Mouse (Mus musculus) macrophage (primary cell): ENCODE data around the gene Il12b. TPM values are rescaled to one million over a fixed set of nuclear protein-coding genes. Genes with fewer than 3 reads are reported as not detected.
A peak's percentile ranks its signal among the peaks of the same experiment; 100 is the strongest.
"Not testable (repeated sequence)": the region's sequence is repeated elsewhere in the genome, so short reads cannot be mapped to it uniquely, and the experiment has no call there.

Source experiments
- H3K27ac ChIP-seq: fragments of 350-480 bp; formaldehyde crosslinking; 2 replicates; pipeline ENCODE4 v1.9.0; 2021
- H3K36me3 ChIP-seq: fragments of 350-480 bp; formaldehyde crosslinking; 2 replicates; pipeline ENCODE4 v1.9.0; 2021; ENCODE audit errors: inconsistent target
- H3K4me3 ChIP-seq: fragments of 350-480 bp; formaldehyde crosslinking; 2 replicates; pipeline ENCODE4 v1.9.0; 2021; ENCODE audit errors: inconsistent target
- H3K79me2 ChIP-seq: fragments of 350-480 bp; formaldehyde crosslinking; 2 replicates; pipeline ENCODE4 v1.9.0; 2021; ENCODE audit errors: inconsistent target
- WGBS: methylation state at CpG from one replicate; pipeline ENCODE4 v1.1.7; 2026; ENCODE audit warnings: inconsistent platforms; ENCODE audit not compliant: missing documents; 5-methylcytosine and 5-hydroxymethylcytosine counted together
- polyA plus RNA-seq: library from polyadenylated mRNA; stranded (reverse); fragments of 250-400 nt; gene quantifications from 3 replicates; pipeline ENCODE4 v1.2.4, GENCODE M21; 2018; ENCODE audit warnings: inconsistent platforms

The Il12b gene
- polyA plus RNA-seq, 1 experiment from 2014 or later: 0.98 TPM

DNA sequence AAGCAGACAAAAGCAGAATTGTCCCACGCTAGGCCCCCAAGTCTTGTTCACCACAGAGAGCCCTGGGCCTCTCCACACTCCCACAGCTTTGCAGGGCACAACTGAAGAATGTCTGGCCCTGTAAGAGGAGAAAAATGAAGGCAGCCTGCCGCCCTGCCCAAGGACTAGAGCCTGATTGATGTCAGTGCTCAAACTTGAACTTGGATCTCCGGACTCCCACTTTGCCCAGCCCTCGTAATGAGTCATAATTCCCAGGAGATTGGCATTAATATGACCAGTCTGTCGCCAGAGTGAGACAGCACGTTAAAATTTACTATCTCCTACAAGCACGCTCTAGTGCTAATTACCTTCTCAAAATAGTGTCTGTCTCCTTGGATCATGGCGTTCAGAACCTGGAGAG lies 25.1 kb downstream of the Il12b start:
- WGBS: 92% methylated on average over 8 of the region's 8 CpGs
- Histone ChIP-seq H3K36me3 (no peaks in the 10 kb centered on the region), H3K79me2 (no peaks in the 10 kb centered on the region), H3K27ac (no peak overlapping the region), H3K4me3 (no peak overlapping the region)

DNA sequence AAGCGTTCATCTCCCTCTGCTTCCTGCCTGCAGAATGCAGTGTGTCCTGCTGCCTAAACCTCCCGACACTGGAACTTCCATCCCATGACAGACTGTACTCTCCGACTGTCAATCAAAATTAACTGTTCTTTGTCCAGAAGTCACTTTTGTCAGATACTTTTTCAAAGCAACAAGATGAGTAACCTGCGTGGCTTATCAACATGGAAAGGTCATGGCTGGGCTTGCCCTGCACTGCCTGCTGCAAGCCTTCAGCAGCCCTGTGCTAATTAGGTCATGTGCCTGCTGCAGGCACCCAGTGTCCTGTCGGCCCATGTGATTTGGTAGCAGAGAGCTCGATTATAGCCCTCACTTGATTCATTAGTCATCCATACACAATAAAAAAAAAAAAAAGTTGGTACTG lies 25.8 kb downstream of the Il12b start:
- Histone ChIP-seq H3K79me2 (no peaks in the 10 kb centered on the region), H3K4me3 (no peak overlapping the region), H3K27ac (peak overlapping the region; percentile 15; the same call in 1 of the 2 replicates), H3K36me3 (no peaks in the 10 kb centered on the region)
- 94% methylated on average over 6 of the region's 6 CpGs for WGBS

DNA sequence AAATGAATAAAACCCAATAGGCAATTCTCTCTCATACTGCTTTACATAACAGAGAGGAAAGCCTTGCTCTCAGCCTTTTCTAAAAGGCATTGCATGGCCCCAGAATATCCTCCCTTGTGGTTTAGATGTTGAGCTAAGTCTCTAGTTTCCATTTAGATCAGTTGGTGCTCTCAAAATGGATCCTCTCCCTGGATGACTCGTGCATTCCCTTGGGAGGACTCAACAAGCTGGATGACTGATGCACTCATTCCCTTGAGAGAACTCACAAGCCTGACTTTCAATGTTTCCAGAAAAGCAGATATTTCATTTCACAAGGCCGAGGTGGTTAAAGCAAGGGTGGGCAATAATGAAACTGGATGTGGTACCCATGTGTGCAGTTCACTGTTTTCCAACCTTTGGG lies 28.1 kb downstream of the Il12b start:
- no peak overlapping the region for H3K27ac ChIP-seq
- no peaks in the 10 kb centered on the region for H3K79me2 ChIP-seq
- no peaks in the 10 kb centered on the region for H3K36me3 ChIP-seq
- no peak overlapping the region for H3K4me3 ChIP-seq
- WGBS: 93% methylated on average over 2 of the region's 2 CpGs

DNA sequence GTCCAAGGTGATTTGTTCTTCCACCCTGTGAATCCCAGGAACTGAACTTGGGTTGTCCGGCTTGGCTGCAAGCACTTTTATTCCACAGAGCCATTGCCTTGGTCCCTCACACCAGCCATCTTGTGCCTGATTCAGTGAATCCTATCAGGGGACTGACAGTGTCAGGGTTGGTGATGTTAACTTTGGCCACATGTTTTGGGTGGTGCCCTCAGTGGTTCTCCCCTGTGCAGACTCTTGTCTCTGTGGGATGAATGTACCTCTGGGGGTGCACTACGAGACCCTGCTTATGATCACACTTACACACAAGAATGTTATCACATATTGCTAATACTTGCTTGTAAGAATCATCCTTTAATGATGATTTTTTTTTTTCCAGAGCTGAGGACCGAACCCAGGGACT lies 30.2 kb downstream of the Il12b start:
- H3K36me3 ChIP-seq: no peaks in the 10 kb centered on the region
- no peaks in the 10 kb centered on the region for H3K79me2 ChIP-seq
- no peak overlapping the region for H3K4me3 ChIP-seq
- H3K27ac ChIP-seq: no peak overlapping the region
- 85% methylated on average over 3 of the region's 3 CpGs for WGBS

DNA sequence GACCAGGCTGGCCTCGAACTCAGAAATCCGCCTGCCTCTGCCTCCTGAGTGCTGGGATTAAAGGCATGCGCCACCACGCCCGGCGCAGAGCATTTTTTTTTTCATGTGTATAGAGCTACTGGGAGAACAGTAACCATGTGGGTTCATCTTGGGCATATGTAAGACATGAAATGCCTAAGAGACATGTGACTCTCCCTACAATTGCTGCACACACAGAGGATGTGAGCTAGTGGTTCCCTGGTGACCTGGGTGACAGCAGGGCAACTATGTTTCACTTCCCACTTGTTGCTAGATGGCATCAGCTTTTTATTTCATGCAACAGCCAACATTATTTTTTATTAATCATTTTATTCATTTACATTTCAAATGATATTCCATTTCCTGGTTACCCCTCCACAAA lies 37.9 kb downstream of the Il12b start:
- no peak overlapping the region for H3K4me3 ChIP-seq
- H3K36me3 ChIP-seq: no peaks in the 10 kb centered on the region
- no peaks in the 10 kb centered on the region for H3K79me2 ChIP-seq
- H3K27ac ChIP-seq: peak overlapping the region; percentile 81
- 69% methylated on average over 6 of the region's 6 CpGs for WGBS

DNA sequence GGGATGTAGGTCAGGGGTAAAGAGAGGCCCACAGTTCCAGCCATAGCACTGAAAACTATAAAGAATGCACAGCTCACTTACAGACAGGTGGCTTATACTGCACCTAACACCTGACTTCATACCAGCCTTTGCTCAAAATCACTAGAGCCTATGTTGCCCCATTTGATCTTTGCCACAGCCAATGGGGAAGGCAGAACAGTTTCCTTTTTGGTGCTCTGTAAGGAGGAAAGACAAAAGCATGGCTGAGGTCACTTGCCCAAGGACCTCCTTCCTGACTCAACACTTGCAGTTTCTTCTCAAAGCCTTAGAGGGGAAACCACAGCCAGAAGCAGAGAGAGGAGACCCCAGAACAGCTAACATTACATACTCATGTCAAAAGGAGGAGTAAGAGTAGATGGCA lies 51.2 kb downstream of the Il12b start:
- Histone ChIP-seq H3K27ac (no peak overlapping the region), H3K4me3 (no peak overlapping the region), H3K79me2 (no peaks in the 10 kb centered on the region), H3K36me3 (no peaks in the 10 kb centered on the region)

DNA sequence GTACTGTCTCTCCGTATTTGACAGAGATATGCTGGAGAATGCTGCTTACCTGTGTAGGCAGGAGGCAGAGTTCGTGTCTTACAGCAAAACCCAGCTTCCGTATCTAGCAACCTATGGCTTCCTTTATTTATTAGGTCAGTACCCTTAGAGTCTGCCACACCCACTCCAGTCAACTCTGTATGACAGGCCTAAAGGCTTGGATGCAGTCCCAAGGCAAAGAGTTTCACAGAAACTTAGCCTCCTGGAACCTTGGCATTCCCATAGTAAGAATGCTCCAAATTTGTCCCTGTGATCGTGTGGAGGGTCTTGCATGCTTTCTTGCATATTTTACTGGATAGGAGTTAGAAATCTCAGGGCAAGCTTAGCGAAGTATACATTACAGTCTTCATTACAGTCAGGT lies 52.2 kb downstream of the Il12b start:
- not testable (repeated sequence) for H3K79me2 ChIP-seq, H3K4me3 ChIP-seq, H3K36me3 ChIP-seq, H3K27ac ChIP-seq
- WGBS: 98% methylated on average over 4 of the region's 5 CpGs

DNA sequence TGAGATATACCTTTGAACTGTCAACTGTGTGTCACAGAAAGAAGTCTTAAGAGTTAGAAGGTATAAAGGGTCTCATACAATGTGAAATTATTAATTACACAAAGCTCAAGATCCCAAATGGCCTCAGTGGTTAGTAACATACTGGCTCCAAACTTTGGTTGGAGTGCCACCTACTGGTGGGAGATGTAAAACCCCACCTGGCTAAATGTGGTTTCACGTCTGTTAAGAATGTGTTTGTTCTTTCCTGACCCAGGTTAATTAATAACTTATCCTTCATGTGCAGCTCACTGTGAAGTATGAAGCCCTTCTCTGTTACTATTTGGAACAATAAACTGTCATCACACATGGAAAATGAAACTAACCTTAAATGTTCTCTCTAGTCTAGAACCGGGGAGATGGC lies 53.6 kb downstream of the Il12b start:
- 58% methylated on average over 2 of the region's 2 CpGs for WGBS
- H3K36me3 ChIP-seq: 0 out of 2 replicates have a peak, but pooled peaks cover 7% of the 10 kb centered on the region
- H3K79me2 ChIP-seq: no peaks in the 10 kb centered on the region
- H3K4me3 ChIP-seq: no peak overlapping the region
- H3K27ac ChIP-seq: no peak overlapping the region

DNA sequence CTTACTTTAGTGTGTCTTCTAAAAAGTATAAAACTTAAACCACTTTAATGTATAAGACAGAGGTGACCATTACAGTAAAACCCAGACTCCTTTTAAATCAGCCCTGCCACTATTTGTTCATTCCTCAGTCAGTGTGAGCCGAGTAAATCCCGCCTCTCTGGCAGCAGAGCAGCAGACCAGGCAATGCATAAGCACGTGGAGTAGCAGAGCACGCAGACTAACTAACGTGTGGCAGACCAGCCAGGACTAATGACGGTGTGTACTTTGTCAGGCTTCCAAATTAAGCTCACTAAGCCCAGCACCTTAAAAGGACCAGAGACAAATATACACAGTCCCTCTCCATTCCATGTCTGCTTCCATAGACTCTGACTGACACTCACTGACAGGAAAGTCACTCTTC lies 61.6 kb downstream of the Il12b start:
- 60% methylated on average over 6 of the region's 6 CpGs for WGBS
- Histone ChIP-seq H3K36me3 (0 out of 2 replicates have a peak, but pooled peaks cover 7% of the 10 kb centered on the region), H3K27ac (no peak overlapping the region), H3K4me3 (no peak overlapping the region), H3K79me2 (no peaks in the 10 kb centered on the region)

Other genes starting within 250 kb of the Il12b start
- 12.0 to 18.8 TPM (median 18.2 TPM) in 3 replicates for gene Ublcp1, start 70.4 kb downstream of the Il12b start, polyA plus RNA-seq
- gene Rnf145, start 118.9 kb downstream of the Il12b start, polyA plus RNA-seq: 22.5 to 32.8 TPM (median 26.5 TPM) in 3 replicates
- gene Ebf1, start 217.3 kb downstream of the Il12b start, polyA plus RNA-seq: 0.04 TPM in 1 of 3 replicates, not detected in the others